Mouse (Mus musculus) ES-Bruce4 (cell line): ENCODE measurements at regions not wholly inside any gene's neighbourhood (a gene's known extent, or its start where the extent isn't known, plus 50 kb on each side); places are given as distances from the start of the nearest gene placed in this dataset.

Experiments used
- CTCF ChIP-seq: IDR thresholded peaks from one replicate; pipeline ENCODE4 v1.8.1; 2011; ENCODE audit warnings: low read depth, low read length
- EP300 ChIP-seq: IDR thresholded peaks from 2 replicates; pipeline ENCODE4 v1.6.1; 2011; ENCODE audit warnings: low read depth, low read length; ENCODE audit not compliant: insufficient read depth
- POLR2A ChIP-seq: IDR thresholded peaks from one replicate; pipeline ENCODE4 v1.8.1; 2011; ENCODE audit warnings: low read length; ENCODE audit not compliant: insufficient read depth

- TF ChIP-seq CTCF: no peak
- TF ChIP-seq EP300: no peak
- TF ChIP-seq POLR2A: no peak
These were observed 1036.6 kb upstream of the Lcorl start for GRCm38 (mm10) chr5:46894037-46894436.
